Mouse (Mus musculus) limb, embryonic 14.5 days (tissue): ENCODE measurements around the gene Arhgap24. TPM values are rescaled to one million over a fixed set of nuclear protein-coding genes. Genes with fewer than 3 reads are reported as not detected.

Experiments
- ATAC-seq: fragments of 200-750 bp; cut with Nextera tagmentation; 2 replicates; pipeline ENCODE4 v1.8.0; 2017; ENCODE audit warnings: low read depth, moderate number of reproducible peaks, moderate TSS enrichment; ENCODE audit not compliant: low FRiP score
- DNase-seq: peaks from one replicate; pipeline ENCODE4 v3.0.0-alpha.2; 2015; ENCODE audit warnings: low spot score
- H3K27ac ChIP-seq: fragments of 300-500 bp; sonication (generic); replicated peaks from 2 replicates; pipeline ENCODE4 v1.5.1; 2014; ENCODE audit warnings: low read depth, mild to moderate bottlenecking, low read length, moderate library complexity, mixed read lengths
- H3K27me3 ChIP-seq: fragments of 300-500 bp; sonication (generic); 2 replicates; pipeline ENCODE4 v1.6.1; 2014; ENCODE audit warnings: low read length, mixed read lengths; ENCODE audit not compliant: control insufficient read depth, insufficient read depth
- H3K36me3 ChIP-seq: fragments of 300-500 bp; sonication (generic); 2 replicates; pipeline ENCODE4 v1.6.1; 2014; ENCODE audit warnings: mild to moderate bottlenecking, low read length, moderate library complexity, mixed read lengths; ENCODE audit not compliant: control insufficient read depth, insufficient read depth
- H3K4me1 ChIP-seq: fragments of 300-500 bp; sonication (generic); 2 replicates; pipeline ENCODE4 v1.6.1; 2014; ENCODE audit warnings: antibody characterized with exemption, low read length, mixed read lengths; ENCODE audit not compliant: control insufficient read depth, insufficient read depth
- H3K4me2 ChIP-seq: fragments of 300-500 bp; sonication (generic); replicated peaks from 2 replicates; pipeline ENCODE4 v1.6.1; 2014; ENCODE audit warnings: low read depth, mild to moderate bottlenecking, low read length, moderate library complexity; ENCODE audit not compliant: severe bottlenecking
- H3K4me3 ChIP-seq: fragments of 300-500 bp; sonication (generic); replicated peaks from 2 replicates; pipeline ENCODE4 v1.5.1; 2014; ENCODE audit warnings: low read length
- H3K9ac ChIP-seq: fragments of 300-500 bp; sonication (generic); 2 replicates; pipeline ENCODE4 v1.6.1; 2014; ENCODE audit warnings: mild to moderate bottlenecking, low read depth, low read length, moderate library complexity; ENCODE audit not compliant: severe bottlenecking
- H3K9me3 ChIP-seq: fragments of 300-500 bp; sonication (generic); 2 replicates; pipeline ENCODE4 v1.6.1; 2016; ENCODE audit warnings: low read length; ENCODE audit not compliant: control insufficient read depth
- POLR2A ChIP-seq: fragments of 200-500 bp; IDR thresholded peaks from 2 replicates; pipeline ENCODE4 v1.8.0; 2012; ENCODE audit warnings: inconsistent platforms, mild to moderate bottlenecking, moderate library complexity, borderline replicate concordance; ENCODE audit not compliant: insufficient read depth, insufficient read length; ENCODE audit errors: extremely low read depth
- WGBS: fragments of 180-500 bp; shearing (Covaris S2); extraction: QIAGEN DNeasy Blood & Tissue Kit; methylation state at CpG from one replicate; pipeline ENCODE4 v1.1.7; 2014; 5-methylcytosine and 5-hydroxymethylcytosine counted together
- polyA plus RNA-seq, 2 experiments: library from polyadenylated mRNA; depleted of rRNA in 1 of 2; stranded (reverse) in 1 of 2; unstranded in 1 of 2; fragments of >200 nt; fragmentation: Nextera tagmentation in 1 of 2; extraction: Ambion mirVana in 1 of 2; gene quantifications; 2 replicates each; pipeline versions ENCODE4 v1.2.1 to v1.2.3; 2012 to 2014

Gene Arhgap24
- polyA plus RNA-seq, 2 experiments, result 20.2 to 25.8 TPM

DNA sequence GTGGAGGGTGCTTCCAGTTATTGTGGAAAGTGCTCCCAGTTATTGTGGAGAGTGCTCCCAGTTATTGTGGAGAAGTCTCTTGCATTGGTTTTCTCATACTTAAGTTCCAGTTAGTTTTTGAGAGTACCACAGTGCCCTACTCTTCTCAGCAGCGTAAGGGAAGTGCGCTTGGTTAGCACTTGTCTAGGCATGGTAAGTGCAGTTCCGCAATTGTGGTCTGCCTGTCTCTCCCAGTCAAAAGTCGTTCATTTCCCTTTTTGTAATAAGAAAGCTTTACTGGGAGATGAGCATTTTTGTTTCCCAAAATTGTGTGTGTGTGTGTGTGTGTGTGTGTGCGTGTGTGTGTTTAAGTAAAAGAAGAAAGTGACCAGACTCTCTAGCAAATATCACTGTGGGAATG lies 17.6 kb downstream of the Arhgap24 start:
- DNase-seq, result no peak
- no peak for TF ChIP-seq POLR2A
- H3K4me3 ChIP-seq, result no peak overlapping the region
- H3K27me3 ChIP-seq, result no peaks in the 10 kb centered on the region
- H3K36me3 ChIP-seq, result no peaks in the 10 kb centered on the region
- no peaks in the 10 kb centered on the region for H3K9me3 ChIP-seq
- WGBS, result 87% methylated on average over 5 of the region's 5 CpGs
- H3K4me1 ChIP-seq, result no peaks in the 10 kb centered on the region; the same call in 1 of the 2 replicates
- no peak overlapping the region for H3K4me2 ChIP-seq
- no peak overlapping the region for H3K9ac ChIP-seq
- ATAC-seq, result no peak
- no peak overlapping the region for H3K27ac ChIP-seq

DNA sequence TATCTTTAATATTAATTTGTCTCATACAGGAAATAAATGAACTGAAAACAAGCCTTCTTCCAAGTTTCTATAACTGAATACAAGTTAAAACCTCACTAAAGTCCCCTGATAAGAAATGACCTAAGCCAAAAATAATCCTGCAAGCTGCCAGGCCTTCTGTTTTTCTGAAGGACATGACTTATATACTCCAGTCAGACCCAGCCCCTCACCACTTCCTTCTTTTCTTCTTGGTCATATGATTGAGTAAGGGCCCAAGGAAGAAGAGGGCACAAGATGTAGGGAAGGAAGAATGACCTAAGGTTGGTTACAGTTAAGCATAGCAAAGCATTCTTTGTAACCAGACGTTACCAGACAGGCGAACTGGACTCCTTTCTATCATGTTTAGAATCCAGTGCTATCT lies 21.1 kb downstream of the Arhgap24 start:
- Histone ChIP-seq H3K36me3 (no peaks in the 10 kb centered on the region), H3K4me1 (no peaks in the 10 kb centered on the region), H3K9me3 (no peaks in the 10 kb centered on the region), H3K4me2 (no peak overlapping the region), H3K27me3 (no peaks in the 10 kb centered on the region), H3K9ac (no peak overlapping the region), H3K27ac (no peak overlapping the region), H3K4me3 (no peak overlapping the region)
- WGBS, result 87% methylated on average over 2 of the region's 2 CpGs
- no peak for TF ChIP-seq POLR2A
- DNase-seq (no peak), ATAC-seq (no peak)

DNA sequence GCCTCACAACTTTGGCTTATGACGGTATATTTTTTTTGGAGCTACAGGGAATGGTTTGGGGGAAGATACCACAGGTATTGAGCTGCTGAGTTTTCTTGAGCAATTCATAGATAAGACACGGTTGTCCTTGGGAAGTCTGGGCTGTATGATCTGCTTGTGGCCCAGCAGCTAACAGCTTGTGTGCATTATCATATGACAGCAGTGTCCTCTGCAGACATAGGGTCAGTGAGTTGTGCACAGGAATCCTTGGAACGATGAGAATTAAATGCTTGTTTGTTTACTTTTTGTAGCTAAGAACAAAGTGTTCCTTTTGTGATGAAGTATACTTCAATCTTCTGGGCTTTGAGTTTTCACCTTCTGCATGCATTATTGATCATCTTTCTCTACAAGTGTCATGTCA lies 21.9 kb downstream of the Arhgap24 start:
- no peaks in the 10 kb centered on the region for H3K4me1 ChIP-seq
- H3K4me3 ChIP-seq, result no peak overlapping the region
- H3K4me2 ChIP-seq, result no peak overlapping the region
- H3K27me3 ChIP-seq, result no peaks in the 10 kb centered on the region
- H3K36me3 ChIP-seq, result no peaks in the 10 kb centered on the region
- no peaks in the 10 kb centered on the region for H3K9me3 ChIP-seq
- DNase-seq, result no peak
- no peak overlapping the region for H3K27ac ChIP-seq
- no peak for TF ChIP-seq POLR2A
- no peak overlapping the region for H3K9ac ChIP-seq
- WGBS, result 92% methylated on average over 3 of the region's 3 CpGs
- no peak for ATAC-seq

DNA sequence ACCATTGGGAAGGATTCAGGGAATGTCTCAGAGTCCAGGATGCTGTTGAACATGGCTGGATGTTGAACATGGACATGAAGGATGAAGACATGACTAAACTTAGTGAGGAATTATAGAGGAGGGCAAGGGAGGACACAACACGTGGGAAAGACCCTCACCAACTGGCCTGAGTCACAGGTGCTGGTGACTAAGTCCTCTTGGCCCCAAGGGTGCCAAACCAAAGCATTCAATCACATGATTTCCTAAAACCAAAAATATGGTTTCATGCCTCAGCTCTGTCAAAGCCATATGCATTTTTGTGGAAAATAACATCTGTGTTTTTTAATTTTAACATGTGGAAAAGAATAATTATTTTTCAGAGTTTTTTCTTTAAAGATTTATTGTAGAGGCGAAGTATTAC lies 22.7 kb downstream of the Arhgap24 start:
- no peak overlapping the region for H3K27ac ChIP-seq
- H3K4me1 ChIP-seq, result no peaks in the 10 kb centered on the region
- TF ChIP-seq POLR2A, result no peak
- no peaks in the 10 kb centered on the region for H3K27me3 ChIP-seq
- WGBS, result 79% methylated on average over 2 of the region's 2 CpGs
- DNase-seq, result no peak
- H3K4me2 ChIP-seq, result no peak overlapping the region
- no peak overlapping the region for H3K4me3 ChIP-seq
- H3K9me3 ChIP-seq, result no peaks in the 10 kb centered on the region
- no peak overlapping the region for H3K9ac ChIP-seq
- ATAC-seq, result no peak
- no peaks in the 10 kb centered on the region for H3K36me3 ChIP-seq

DNA sequence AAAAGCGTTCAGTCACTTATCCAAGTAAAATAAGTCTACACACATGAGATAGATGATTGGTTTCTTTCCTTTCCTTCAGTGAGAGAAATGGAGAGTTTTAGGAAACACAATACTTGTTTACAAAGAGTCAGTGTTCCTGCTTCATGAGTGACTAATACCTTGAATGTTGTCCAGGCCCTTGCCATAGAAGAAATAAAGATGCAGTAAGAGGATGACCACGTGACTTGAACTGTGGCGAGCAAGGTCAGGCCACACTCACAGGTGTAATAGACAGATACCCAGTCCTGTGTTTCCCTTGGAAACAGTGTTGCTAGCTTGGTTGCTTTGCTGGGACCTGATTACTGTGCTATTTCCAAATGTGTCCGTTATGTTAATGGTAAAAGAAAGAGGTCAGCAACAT lies 23.4 kb downstream of the Arhgap24 start:
- Histone ChIP-seq H3K9me3 (no peaks in the 10 kb centered on the region), H3K4me2 (no peak overlapping the region), H3K27ac (no peak overlapping the region), H3K9ac (no peak overlapping the region), H3K4me3 (no peak overlapping the region), H3K4me1 (no peaks in the 10 kb centered on the region), H3K27me3 (no peaks in the 10 kb centered on the region), H3K36me3 (no peaks in the 10 kb centered on the region)
- TF ChIP-seq POLR2A, result no peak
- no peak for DNase-seq
- 90% methylated on average over 4 of the region's 4 CpGs for WGBS
- ATAC-seq, result no peak

DNA sequence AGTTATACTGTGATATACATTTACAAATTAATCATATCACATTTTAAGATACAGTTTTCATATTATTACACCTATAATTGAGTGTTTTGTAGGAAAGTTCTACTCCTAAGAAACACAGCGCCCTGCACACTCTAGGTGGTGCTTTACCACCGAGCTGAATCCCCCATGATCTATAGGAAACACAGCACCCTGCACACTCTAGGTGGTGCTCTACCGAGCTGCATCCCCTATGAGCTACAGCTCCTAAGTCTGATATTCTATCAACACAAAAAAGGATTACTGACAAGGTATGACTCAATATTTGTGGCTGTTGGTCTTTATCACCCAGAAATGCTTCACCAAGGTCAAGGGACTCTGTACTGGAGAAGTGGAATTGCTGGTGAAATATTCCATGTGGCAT lies 27.0 kb downstream of the Arhgap24 start:
- Histone ChIP-seq H3K4me1 (no peaks in the 10 kb centered on the region), H3K4me3 (no peak overlapping the region), H3K27me3 (no peaks in the 10 kb centered on the region), H3K9me3 (no peaks in the 10 kb centered on the region), H3K4me2 (no peak overlapping the region), H3K36me3 (no peaks in the 10 kb centered on the region), H3K9ac (no peak overlapping the region), H3K27ac (no peak overlapping the region)
- ATAC-seq, result no peak
- WGBS, result 74% methylated on average over 3 of the region's 3 CpGs
- DNase-seq, result no peak
- TF ChIP-seq POLR2A, result no peak
